Mouse (Mus musculus) midbrain, embryonic 15.5 days (tissue): ENCODE measurements around the gene Olfr1065. TPM values are rescaled to one million over a fixed set of nuclear protein-coding genes. Genes with fewer than 3 reads are reported as not detected.
A peak's percentile ranks its signal among the peaks of the same experiment; 100 is the strongest.
"Not testable (repeated sequence)": the region's sequence is repeated elsewhere in the genome, so short reads cannot be mapped to it uniquely, and the experiment has no call there.

Experiments used
- ATAC-seq: fragments of 200-750 bp; cut with Nextera tagmentation; replicated peaks from 2 replicates; pipeline ENCODE4 v1.8.0; 2017; ENCODE audit warnings: moderate TSS enrichment
- H3K27ac ChIP-seq: fragments of 300-500 bp; sonication (generic); 2 replicates; pipeline ENCODE4 v1.5.1; 2015; ENCODE audit warnings: mild to moderate bottlenecking, inconsistent platforms
- H3K27me3 ChIP-seq: fragments of 300-500 bp; sonication (generic); replicated peaks from 2 replicates; pipeline ENCODE4 v1.6.1; 2015; ENCODE audit warnings: inconsistent platforms
- H3K36me3 ChIP-seq: fragments of 300-500 bp; sonication (generic); replicated peaks from 2 replicates; pipeline ENCODE4 v1.6.1; 2015; ENCODE audit warnings: inconsistent platforms
- H3K4me1 ChIP-seq: fragments of 300-500 bp; sonication (generic); 2 replicates; pipeline ENCODE4 v1.6.1; 2015; ENCODE audit warnings: inconsistent platforms
- H3K4me2 ChIP-seq: fragments of 300-500 bp; sonication (generic); 2 replicates; pipeline ENCODE4 v1.6.1; 2015; ENCODE audit warnings: inconsistent platforms, mild to moderate bottlenecking, moderate library complexity
- H3K4me3 ChIP-seq: fragments of 300-500 bp; sonication (generic); 2 replicates; pipeline ENCODE4 v1.5.1; 2015; ENCODE audit warnings: mild to moderate bottlenecking, inconsistent platforms
- H3K9ac ChIP-seq: fragments of 300-500 bp; sonication (generic); 2 replicates; pipeline ENCODE4 v1.6.1; 2015; ENCODE audit warnings: mild to moderate bottlenecking, inconsistent platforms
- H3K9me3 ChIP-seq: fragments of 300-500 bp; sonication (generic); 2 replicates; pipeline ENCODE4 v1.6.1; 2016; ENCODE audit warnings: inconsistent platforms
- WGBS: fragments of 180-500 bp; shearing (Covaris S2); methylation state at CpG from one replicate; pipeline ENCODE4 v1.1.7; 2015; ENCODE audit warnings: mixed read lengths; 5-methylcytosine and 5-hydroxymethylcytosine counted together
- polyA plus RNA-seq: library from polyadenylated mRNA; unstranded; fragments of >200 nt; fragmentation: Nextera tagmentation; extraction: Ambion mirVana; gene quantifications from 2 replicates; pipeline ENCODE4 v1.2.1, GENCODE M21; 2015

Gene Olfr1065
- not detected in 2 replicates for polyA plus RNA-seq

- ATAC-seq, H3K9me3 ChIP-seq, H3K9ac ChIP-seq, H3K4me1 ChIP-seq, H3K27ac ChIP-seq, H3K27me3 ChIP-seq, H3K36me3 ChIP-seq, H3K4me2 ChIP-seq, H3K4me3 ChIP-seq: not testable (repeated sequence)
- WGBS, result 58% methylated on average over 1 of the region's 1 CpGs
These were observed at the start of gene Olfr1065 for GRCm38 (mm10) chr2:86450491-86450890. Olfr1065 (minus strand) TSS chr2:86450591.

GRCm38 (mm10) chr2:86487286-86487685 lies 36.9 kb upstream of the Olfr1065 start, which contains the start of gene Olfr228:
Olfr228 (minus strand) TSS chr2:86487386.
- Histone ChIP-seq H3K9ac (no peak within 1 kb of the TSS), H3K4me2 (no peak within 1 kb of the TSS), H3K4me1 (no peaks in the 10 kb centered on the region), H3K9me3 (no peaks in the 10 kb centered on the region), H3K27ac (no peak within 1 kb of the TSS), H3K36me3 (no peaks in the 10 kb centered on the region), H3K4me3 (no peak within 1 kb of the TSS), H3K27me3 (no peaks in the 10 kb centered on the region)
- no peak for ATAC-seq
- 53% methylated on average over 1 of the region's 1 CpGs for WGBS

GRCm38 (mm10) chr2:86464442-86465109 lies 14.2 kb upstream of the Olfr1065 start:
- ATAC-seq, result peak; percentile 70; the same call in 1 of the 2 replicates
- Histone ChIP-seq H3K9ac (no peak overlapping the region), H3K27ac (no peak overlapping the region), H3K9me3 (no peaks in the 10 kb centered on the region), H3K36me3 (no peaks in the 10 kb centered on the region), H3K4me3 (no peak overlapping the region), H3K27me3 (no peaks in the 10 kb centered on the region), H3K4me1 (no peaks in the 10 kb centered on the region), H3K4me2 (peak overlapping the region; percentile 24)
- WGBS, result 35% methylated on average over 10 of the region's 10 CpGs

GRCm38 (mm10) chr2:86460434-86460833 lies 10.0 kb upstream of the Olfr1065 start:
- Histone ChIP-seq H3K27me3 (no peaks in the 10 kb centered on the region), H3K27ac (no peak overlapping the region), H3K4me3 (no peak overlapping the region), H3K4me2 (no peak overlapping the region), H3K9ac (no peak overlapping the region), H3K4me1 (no peaks in the 10 kb centered on the region), H3K36me3 (no peaks in the 10 kb centered on the region), H3K9me3 (no peaks in the 10 kb centered on the region)
- 91% methylated on average over 1 of the region's 1 CpGs for WGBS
- no peak for ATAC-seq

GRCm38 (mm10) chr2:86456169-86456568 lies 5.8 kb upstream of the Olfr1065 start, which contains the start of gene Olfr1066:
Olfr1066 (minus strand) TSS chr2:86456269.
- ATAC-seq, result no peak
- Histone ChIP-seq H3K4me1 (no peaks in the 10 kb centered on the region), H3K36me3 (no peaks in the 10 kb centered on the region), H3K4me3 (no peak within 1 kb of the TSS), H3K27me3 (no peaks in the 10 kb centered on the region), H3K9ac (no peak within 1 kb of the TSS), H3K4me2 (no peak within 1 kb of the TSS), H3K27ac (no peak within 1 kb of the TSS), H3K9me3 (no peaks in the 10 kb centered on the region)
- WGBS, result 91% methylated on average over 1 of the region's 1 CpGs

- WGBS, result 52% methylated on average over 1 of the region's 1 CpGs
- H3K4me3 ChIP-seq, H3K9ac ChIP-seq, H3K27ac ChIP-seq, H3K27me3 ChIP-seq, ATAC-seq, H3K4me1 ChIP-seq, H3K9me3 ChIP-seq, H3K36me3 ChIP-seq, H3K4me2 ChIP-seq: not testable (repeated sequence)
These were observed 8.3 kb downstream of the Olfr1065 start for GRCm38 (mm10) chr2:86442101-86442500.

GRCm38 (mm10) chr2:86428511-86428910 lies 21.9 kb downstream of the Olfr1065 start:
- H3K27ac ChIP-seq, H3K4me2 ChIP-seq, H3K9me3 ChIP-seq, H3K4me1 ChIP-seq, H3K4me3 ChIP-seq, H3K9ac ChIP-seq, ATAC-seq, H3K36me3 ChIP-seq, H3K27me3 ChIP-seq: not testable (repeated sequence)
- 93% methylated on average over 8 of the region's 8 CpGs for WGBS

GRCm38 (mm10) chr2:86426649-86427048 lies 23.7 kb downstream of the Olfr1065 start, which contains the start of gene Olfr1062:
Olfr1062 (minus strand) TSS chr2:86426749.
- not testable (repeated sequence) for H3K9me3 ChIP-seq

GRCm38 (mm10) chr2:86413950-86414349 lies 36.4 kb downstream of the Olfr1065 start, which contains the start of gene Olfr1061:
Olfr1061 (minus strand) TSS chr2:86414050.
- Histone ChIP-seq H3K4me2 (no peak within 1 kb of the TSS), H3K36me3 (no peaks in the 10 kb centered on the region), H3K27ac (no peak within 1 kb of the TSS), H3K4me1 (no peaks in the 10 kb centered on the region), H3K4me3 (no peak within 1 kb of the TSS), H3K9ac (no peak within 1 kb of the TSS), H3K27me3 (no peaks in the 10 kb centered on the region), H3K9me3 (no peaks in the 10 kb centered on the region)
- no peak for ATAC-seq
- 80% methylated on average over 1 of the region's 1 CpGs for WGBS

More at GRCm38 (mm10) chr2:86426649-86427048, 23.7 kb downstream of the Olfr1065 start, which contains the start of gene Olfr1062:
- H3K4me1 ChIP-seq, H3K4me3 ChIP-seq, H3K36me3 ChIP-seq, H3K9ac ChIP-seq, H3K4me2 ChIP-seq, H3K27ac ChIP-seq, H3K27me3 ChIP-seq, ATAC-seq: not testable (repeated sequence)

GRCm38 (mm10) chr2:86395114-86395513 lies 55.3 kb downstream of the Olfr1065 start:
- no peaks in the 10 kb centered on the region for H3K4me1 ChIP-seq
- H3K4me3 ChIP-seq, result no peak overlapping the region
- no peaks in the 10 kb centered on the region for H3K27me3 ChIP-seq
- 87% methylated on average over 2 of the region's 2 CpGs for WGBS
- ATAC-seq, result no peak
- no peak overlapping the region for H3K9ac ChIP-seq
- no peaks in the 10 kb centered on the region for H3K36me3 ChIP-seq
- H3K27ac ChIP-seq, result no peak overlapping the region
- no peak overlapping the region for H3K4me2 ChIP-seq
- H3K9me3 ChIP-seq, result no peaks in the 10 kb centered on the region

Other genes with a start within 250 kb of the Olfr1065 start
- gene Olfr1045, start 247.6 kb downstream of the Olfr1065 start, polyA plus RNA-seq, result not detected in 2 replicates
- not detected in 2 replicates for gene Olfr1046, start 231.3 kb downstream of the Olfr1065 start, polyA plus RNA-seq
- not detected in 2 replicates for gene Olfr1047, start 219.2 kb downstream of the Olfr1065 start, polyA plus RNA-seq
- not detected in 2 replicates for gene Olfr1048, start 210.3 kb downstream of the Olfr1065 start, polyA plus RNA-seq
- not detected in 2 replicates for gene Olfr1049, start 192.3 kb downstream of the Olfr1065 start, polyA plus RNA-seq
- gene Olfr1051, start 171.5 kb downstream of the Olfr1065 start, polyA plus RNA-seq, result not detected in 2 replicates
- not detected in 2 replicates for gene Olfr1052, start 158.1 kb downstream of the Olfr1065 start, polyA plus RNA-seq
- not detected in 2 replicates for gene Olfr1053, start 135.3 kb downstream of the Olfr1065 start, polyA plus RNA-seq
- not detected in 2 replicates for gene Olfr1054, start 115.2 kb downstream of the Olfr1065 start, polyA plus RNA-seq
- gene Olfr1055, start 100.3 kb downstream of the Olfr1065 start, polyA plus RNA-seq, result not detected in 2 replicates
- not detected in 2 replicates for gene Olfr1056, start 88.1 kb downstream of the Olfr1065 start, polyA plus RNA-seq
- not detected in 2 replicates for gene Olfr1057, start 72.2 kb downstream of the Olfr1065 start, polyA plus RNA-seq
- not detected in 2 replicates for gene Olfr1058, start 62.0 kb downstream of the Olfr1065 start, polyA plus RNA-seq
- not detected in 2 replicates for gene Olfr1061, start 36.5 kb downstream of the Olfr1065 start, polyA plus RNA-seq
- not detected in 2 replicates for gene Olfr1062, start 23.8 kb downstream of the Olfr1065 start, polyA plus RNA-seq
- gene Olfr1066, start 5.7 kb upstream of the Olfr1065 start, polyA plus RNA-seq, result not detected in 2 replicates
- not detected in 2 replicates for gene Olfr228, start 36.8 kb upstream of the Olfr1065 start, polyA plus RNA-seq
- not detected in 2 replicates for gene Olfr1076, start 57.9 kb upstream of the Olfr1065 start, polyA plus RNA-seq
- not detected in 2 replicates for gene Olfr1079, start 91.9 kb upstream of the Olfr1065 start, polyA plus RNA-seq
- not detected in 2 replicates for gene Olfr1080, start 107.6 kb upstream of the Olfr1065 start, polyA plus RNA-seq
- gene Olfr1082, start 148.4 kb upstream of the Olfr1065 start, polyA plus RNA-seq, result not detected in 2 replicates
- gene Olfr1084, start 189.1 kb upstream of the Olfr1065 start, polyA plus RNA-seq, result not detected in 2 replicates
- not detected in 2 replicates for gene Olfr1085, start 211.4 kb upstream of the Olfr1065 start, polyA plus RNA-seq
- gene Olfr1086, start 229.5 kb upstream of the Olfr1065 start, polyA plus RNA-seq, result not detected in 2 replicates
- not detected in 2 replicates for gene Olfr1087, start 247.8 kb upstream of the Olfr1065 start, polyA plus RNA-seq